Mouse (Mus musculus) cortical plate, adult 2 months (tissue): Measurements from ENCODE around the gene Npas3. TPM values are rescaled to one million over a fixed set of nuclear protein-coding genes. Genes with fewer than 3 reads are reported as not detected.

ENCODE experiments used
- H3K27ac ChIP-seq: fragments of 200-500 bp; 2 replicates; pipeline ENCODE4 v1.5.1; 2012; ENCODE audit warnings: low read length, control low read depth, inconsistent platforms; ENCODE audit not compliant: insufficient read depth
- H3K4me1 ChIP-seq: fragments of 200-500 bp; 2 replicates; pipeline ENCODE4 v1.6.1; 2011; ENCODE audit warnings: low read length; ENCODE audit not compliant: control insufficient read depth, insufficient read depth
- H3K4me3 ChIP-seq: fragments of 200-500 bp; 2 replicates; pipeline ENCODE4 v1.5.1; 2011; ENCODE audit warnings: mild to moderate bottlenecking, low read length, control low read depth; ENCODE audit not compliant: insufficient read depth
- CTCF ChIP-seq: fragments of 200-500 bp; IDR thresholded peaks from 2 replicates; pipeline ENCODE4 v1.5.1; 2011; ENCODE audit warnings: mild to moderate bottlenecking, control low read depth, low read length; ENCODE audit not compliant: insufficient read depth; ENCODE audit errors: extremely low read depth
- POLR2A ChIP-seq: fragments of 200-500 bp; IDR thresholded peaks from 2 replicates; pipeline ENCODE4 v1.6.1; 2011; ENCODE audit warnings: mild to moderate bottlenecking, low read length, control low read depth; ENCODE audit not compliant: insufficient read depth; ENCODE audit errors: extremely low read depth
- polyA plus RNA-seq: library from polyadenylated mRNA; depleted of rRNA; stranded (reverse); fragments of >200 nt; gene quantifications from 2 replicates; pipeline ENCODE4 v1.2.3, GENCODE M21; 2012

Npas3 gene
- polyA plus RNA-seq, 1 experiment = 7.9 TPM

- H3K27ac ChIP-seq = no peak overlapping the region
- no peaks in the 10 kb centered on the region for H3K4me1 ChIP-seq
- no peak overlapping the region for H3K4me3 ChIP-seq
- TF ChIP-seq POLR2A (no peak), CTCF (no peak)
These were observed 307.9 kb downstream of the Npas3 start for GRCm38 (mm10) chr12:53556359-53556758.

GRCm38 (mm10) chr12:53558259-53558658, 309.8 kb downstream of the Npas3 start:
- Histone ChIP-seq H3K4me3 (no peak overlapping the region), H3K27ac (no peak overlapping the region), H3K4me1 (no peaks in the 10 kb centered on the region)
- TF ChIP-seq CTCF (no peak), POLR2A (no peak)

GRCm38 (mm10) chr12:53566712-53567387, 318.4 kb downstream of the Npas3 start:
- H3K4me3 ChIP-seq = no peak overlapping the region
- no peak for TF ChIP-seq POLR2A
- TF ChIP-seq CTCF = no peak
- H3K4me1 ChIP-seq = no peaks in the 10 kb centered on the region
- no peak overlapping the region for H3K27ac ChIP-seq

GRCm38 (mm10) chr12:53581181-53581580, 332.7 kb downstream of the Npas3 start:
- no peak overlapping the region for H3K27ac ChIP-seq
- TF ChIP-seq CTCF (no peak), POLR2A (no peak)
- H3K4me3 ChIP-seq = no peak overlapping the region
- H3K4me1 ChIP-seq = no peaks in the 10 kb centered on the region

GRCm38 (mm10) chr12:53587249-53587648, 338.8 kb downstream of the Npas3 start:
- H3K4me1 ChIP-seq = peaks cover 1% of the 10 kb centered on the region; the same call in 1 of the 2 replicates
- H3K27ac ChIP-seq = no peak overlapping the region
- TF ChIP-seq CTCF = no peak
- no peak overlapping the region for H3K4me3 ChIP-seq

- Histone ChIP-seq H3K4me3 (no peak overlapping the region), H3K4me1 (peaks cover 1% of the 10 kb centered on the region; the same call in 1 of the 2 replicates), H3K27ac (no peak overlapping the region)
- TF ChIP-seq CTCF = no peak
- no peak for TF ChIP-seq POLR2A
These were observed 339.4 kb downstream of the Npas3 start for GRCm38 (mm10) chr12:53587691-53588504.

- no peak for TF ChIP-seq POLR2A
- TF ChIP-seq CTCF = no peak
- peaks cover 1% of the 10 kb centered on the region; the same call in 1 of the 2 replicates for H3K4me1 ChIP-seq
- no peak overlapping the region for H3K27ac ChIP-seq
- no peak overlapping the region for H3K4me3 ChIP-seq
These were observed 341.0 kb downstream of the Npas3 start for GRCm38 (mm10) chr12:53589446-53589961.

- H3K27ac ChIP-seq = no peak overlapping the region
- TF ChIP-seq CTCF (no peak), POLR2A (no peak)
- no peaks in the 10 kb centered on the region for H3K4me1 ChIP-seq
- no peak overlapping the region for H3K4me3 ChIP-seq
These were observed 357.2 kb downstream of the Npas3 start for GRCm38 (mm10) chr12:53605661-53606060.

GRCm38 (mm10) chr12:53612120-53612519, 363.6 kb downstream of the Npas3 start:
- H3K4me3 ChIP-seq = no peak overlapping the region
- H3K27ac ChIP-seq = no peak overlapping the region
- H3K4me1 ChIP-seq = no peaks in the 10 kb centered on the region
- no peak for TF ChIP-seq CTCF
- TF ChIP-seq POLR2A = no peak
